Mouse (Mus musculus) liver, postnatal 0 days (tissue): Measurements from ENCODE around the gene Olfr676. TPM values are rescaled to one million over a fixed set of nuclear protein-coding genes. Genes with fewer than 3 reads are reported as not detected.

Experiments used
- ATAC-seq: fragments of 200-750 bp; cut with Nextera tagmentation; 2 replicates; pipeline ENCODE4 v1.8.0; 2017; ENCODE audit warnings: mild to moderate bottlenecking, moderate library complexity
- DNase-seq: peaks from one replicate; pipeline ENCODE4 v3.0.0-alpha.2; 2016
- H3K27ac ChIP-seq: fragments of 300-500 bp; sonication (generic); 2 replicates; pipeline ENCODE4 v1.5.1; 2014; ENCODE audit warnings: antibody characterized with exemption, moderate library complexity, mild to moderate bottlenecking, low read depth
- H3K27me3 ChIP-seq: fragments of 300-500 bp; sonication (generic); 2 replicates; pipeline ENCODE4 v1.6.1; 2014; ENCODE audit warnings: low read length, control low read depth, mixed read lengths; ENCODE audit not compliant: insufficient read depth
- H3K36me3 ChIP-seq: fragments of 300-500 bp; sonication (generic); replicated peaks from 2 replicates; pipeline ENCODE4 v1.6.1; 2014; ENCODE audit warnings: mild to moderate bottlenecking, control low read depth, low read length, moderate library complexity, mixed read lengths; ENCODE audit not compliant: insufficient read depth
- H3K4me1 ChIP-seq: fragments of 300-500 bp; sonication (generic); 2 replicates; pipeline ENCODE4 v1.6.1; 2014; ENCODE audit warnings: antibody characterized with exemption, mild to moderate bottlenecking, control low read depth; ENCODE audit not compliant: insufficient read depth
- H3K4me2 ChIP-seq: fragments of 300-500 bp; sonication (generic); 2 replicates; pipeline ENCODE4 v1.6.1; 2014; ENCODE audit warnings: low read depth, mild to moderate bottlenecking, low read length, moderate library complexity, mixed read lengths
- H3K4me3 ChIP-seq: fragments of 300-500 bp; sonication (generic); 2 replicates; pipeline ENCODE4 v1.5.1; 2014; ENCODE audit warnings: low read depth, low read length
- H3K9ac ChIP-seq: fragments of 300-500 bp; sonication (generic); replicated peaks from 2 replicates; pipeline ENCODE4 v1.6.1; 2014; ENCODE audit warnings: mild to moderate bottlenecking, moderate library complexity
- H3K9me3 ChIP-seq: fragments of 300-500 bp; sonication (generic); 2 replicates; pipeline ENCODE4 v1.6.1; 2016; ENCODE audit warnings: mild to moderate bottlenecking, control low read depth, low read length, mixed read lengths
- CTCF ChIP-seq: sonication (generic); IDR thresholded peaks from 2 replicates; pipeline ENCODE4 v1.5.1; 2016; ENCODE audit warnings: antibody characterized with exemption, low read depth
- EP300 ChIP-seq: IDR thresholded peaks from 2 replicates; pipeline ENCODE4 v1.6.1; 2016; ENCODE audit warnings: antibody characterized with exemption, low read depth, mild to moderate bottlenecking
- whole genome bisulfite sequencing: fragments of 180-500 bp; shearing (Covaris S2); extraction: QIAGEN DNeasy Blood & Tissue Kit; methylation state at CpG from one replicate; pipeline ENCODE4 v1.1.7; 2014; ENCODE audit not compliant: insufficient replicate concordance; 5-methylcytosine and 5-hydroxymethylcytosine counted together
- polyA plus RNA-seq: library from polyadenylated mRNA; unstranded; fragments of >200 nt; fragmentation: Nextera tagmentation; extraction: Ambion mirVana; gene quantifications from 2 replicates; pipeline ENCODE4 v1.2.1, GENCODE M21; 2015

The Olfr676 gene
- polyA plus RNA-seq, 1 experiment from 2014 or later: not detected

DNA sequence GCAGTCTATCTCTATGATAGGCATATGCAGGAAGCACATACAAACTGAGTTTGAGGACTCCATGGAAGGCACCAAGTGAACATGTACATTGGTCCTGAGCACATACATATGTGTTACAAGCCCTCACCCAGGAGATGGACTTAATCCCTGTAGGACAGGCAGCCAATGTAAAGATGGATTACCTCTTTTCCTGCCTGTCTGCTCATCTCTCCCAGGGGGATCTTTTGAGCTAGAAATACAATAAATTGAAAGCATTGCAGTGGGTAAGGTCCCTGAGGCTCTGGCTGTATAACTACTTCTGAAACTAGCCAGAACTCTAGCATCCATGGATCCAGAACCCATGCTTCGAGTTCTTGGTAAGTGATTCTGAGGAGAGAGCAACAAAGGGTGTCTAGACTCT, 48.4 kb downstream of the Olfr676 start, which contains the start of gene Olfr679:
Gene Olfr679 (plus strand): TSS at position 301 of the 400 bp plus-strand sequence.
- no peak within 1 kb of the TSS for H3K27ac ChIP-seq
- no peak for ATAC-seq

More for the DNA sequence above, 48.4 kb downstream of the Olfr676 start, which contains the start of gene Olfr679:
- DNase-seq: no peak
- Histone ChIP-seq H3K4me1 (no peaks in the 10 kb centered on the region), H3K9me3 (no peaks in the 10 kb centered on the region), H3K4me2 (no peak within 1 kb of the TSS), H3K9ac (no peak within 1 kb of the TSS), H3K4me3 (no peak within 1 kb of the TSS), H3K27me3 (no peaks in the 10 kb centered on the region), H3K36me3 (no peaks in the 10 kb centered on the region)
- 39% methylated on average over 1 of the region's 1 CpGs for WGBS
- TF ChIP-seq CTCF (no peak), EP300 (no peak)

Other genes starting within 250 kb of the Olfr676 start
- not detected in 2 replicates for gene Usp17lb, start 190.1 kb upstream of the Olfr676 start, polyA plus RNA-seq
- not detected in 2 replicates for gene Usp17la, start 175.7 kb upstream of the Olfr676 start, polyA plus RNA-seq
- gene Olfr665, start 154.7 kb upstream of the Olfr676 start, polyA plus RNA-seq: not detected in 2 replicates
- gene Olfr666, start 136.7 kb upstream of the Olfr676 start, polyA plus RNA-seq: not detected in 2 replicates
- not detected in 2 replicates for gene Olfr667, start 111.2 kb upstream of the Olfr676 start, polyA plus RNA-seq
- not detected in 2 replicates for gene Olfr668, start 104.6 kb upstream of the Olfr676 start, polyA plus RNA-seq
- not detected in 2 replicates for gene Olfr669, start 98.5 kb upstream of the Olfr676 start, polyA plus RNA-seq
- not detected in 2 replicates for gene Olfr670, start 70.1 kb upstream of the Olfr676 start, polyA plus RNA-seq
- not detected in 2 replicates for gene Olfr671, start 53.6 kb upstream of the Olfr676 start, polyA plus RNA-seq
- gene Olfr672, start 30.7 kb upstream of the Olfr676 start, polyA plus RNA-seq: not detected in 2 replicates
- not detected in 2 replicates for gene Olfr675, start 4.2 kb upstream of the Olfr676 start, polyA plus RNA-seq
- gene Olfr677, start 18.7 kb downstream of the Olfr676 start, polyA plus RNA-seq: not detected in 2 replicates
- gene Olfr678, start 31.8 kb downstream of the Olfr676 start, polyA plus RNA-seq: not detected in 2 replicates
- gene Olfr679, start 48.5 kb downstream of the Olfr676 start, polyA plus RNA-seq: not detected in 2 replicates
- not detected in 2 replicates for gene Olfr680-ps1, start 60.1 kb downstream of the Olfr676 start, polyA plus RNA-seq
- gene Olfr681, start 84.1 kb downstream of the Olfr676 start, polyA plus RNA-seq: not detected in 2 replicates
- gene Olfr683, start 114.3 kb downstream of the Olfr676 start, polyA plus RNA-seq: not detected in 2 replicates
- not detected in 2 replicates for gene Olfr684, start 131.0 kb downstream of the Olfr676 start, polyA plus RNA-seq
- not detected in 2 replicates for gene Olfr685, start 153.3 kb downstream of the Olfr676 start, polyA plus RNA-seq
- gene Olfr686, start 174.8 kb downstream of the Olfr676 start, polyA plus RNA-seq: not detected in 2 replicates